Mouse (Mus musculus): ENCODE measurements around the gene Nek5. TPM values are rescaled to one million over a fixed set of nuclear protein-coding genes. Genes with fewer than 3 reads are reported as not detected.

The Nek5 gene
- polyA plus RNA-seq (2015; fragmentation: Nextera tagmentation; extraction: Ambion mirVana): 0.56 and 0.78 TPM in 2 replicates

- H3K4me2 ChIP-seq: peak within 1 kb of the TSS; percentile 74
- no peak within 1 kb of the TSS for H3K27ac ChIP-seq (replicated peaks)
- peak; percentile 84 for ATAC-seq (ENCODE audit: low FRiP score)
- WGBS: 2% methylated on average over 29 of the region's 29 CpGs
- no peaks in the 10 kb centered on the region for H3K9me3 ChIP-seq (replicated peaks)
- H3K27me3 ChIP-seq (replicated peaks): 0 out of 2 replicates have a peak, but pooled peaks cover 7% of the 10 kb centered on the region
- H3K9ac ChIP-seq (replicated peaks): peak within 1 kb of the TSS; percentile 32; the same call in 1 of the 2 replicates
- peaks cover 8% of the 10 kb centered on the region for H3K4me1 ChIP-seq
- H3K4me3 ChIP-seq (replicated peaks): peak within 1 kb of the TSS; percentile 41
- H3K36me3 ChIP-seq: peaks cover 8% of the 10 kb centered on the region
Observed at GRCm38 (mm10) chr8:22124220-22125152, at the start of gene Nek5. Gene Nek5 (minus strand): TSS chr8:22125053.

GRCm38 (mm10) chr8:22169167-22169566 is 44.3 kb upstream of the Nek5 start:
- Histone ChIP-seq H3K4me3 (replicated peaks) (no peak overlapping the region), H3K4me2 (no peak overlapping the region), H3K9ac (replicated peaks) (no peak overlapping the region), H3K36me3 (no peaks in the 10 kb centered on the region), H3K4me1 (peaks cover 13% of the 10 kb centered on the region), H3K9me3 (replicated peaks) (no peaks in the 10 kb centered on the region), H3K27me3 (replicated peaks) (no peaks in the 10 kb centered on the region), H3K27ac (replicated peaks) (no peak overlapping the region)
- WGBS: 94% methylated on average over 5 of the region's 5 CpGs
- ATAC-seq (ENCODE audit: low FRiP score): no peak

- H3K9ac ChIP-seq (replicated peaks): peak within 1 kb of the TSS; percentile 68
- WGBS: 0% methylated on average over 34 of the region's 43 CpGs
- H3K9me3 ChIP-seq (replicated peaks): no peaks in the 10 kb centered on the region
- no peaks in the 10 kb centered on the region for H3K36me3 ChIP-seq
- peak; percentile 99 for ATAC-seq (ENCODE audit: low FRiP score)
- H3K4me1 ChIP-seq: peaks cover 13% of the 10 kb centered on the region
- H3K27me3 ChIP-seq (replicated peaks): no peaks in the 10 kb centered on the region
- H3K4me2 ChIP-seq: peak within 1 kb of the TSS; percentile 61
- H3K27ac ChIP-seq (replicated peaks): peak within 1 kb of the TSS; percentile 86
- H3K4me3 ChIP-seq (replicated peaks): peak within 1 kb of the TSS; percentile 63
Observed at GRCm38 (mm10) chr8:22166080-22166603, 41.3 kb upstream of the Nek5 start, which contains the start of gene Nek3. Gene Nek3 (minus strand): TSS chr8:22166435.

- Histone ChIP-seq H3K4me2 (peak overlapping the region; percentile 61), H3K27me3 (replicated peaks) (no peaks in the 10 kb centered on the region), H3K9ac (replicated peaks) (peak overlapping the region; percentile 68), H3K9me3 (replicated peaks) (no peaks in the 10 kb centered on the region), H3K36me3 (no peaks in the 10 kb centered on the region), H3K4me3 (replicated peaks) (peak overlapping the region; percentile 63), H3K4me1 (peaks cover 13% of the 10 kb centered on the region), H3K27ac (replicated peaks) (peak overlapping the region; percentile 86)
- WGBS: 45% methylated on average over 10 of the region's 10 CpGs
- peak; percentile 59 for ATAC-seq (ENCODE audit: low FRiP score)
Observed at GRCm38 (mm10) chr8:22165251-22166079, 40.6 kb upstream of the Nek5 start.

GRCm38 (mm10) chr8:22164431-22164830 is 39.6 kb upstream of the Nek5 start:
- H3K4me3 ChIP-seq (replicated peaks): no peak overlapping the region
- WGBS: 92% methylated on average over 10 of the region's 10 CpGs

GRCm38 (mm10) chr8:22162206-22162605 is 37.4 kb upstream of the Nek5 start:
- peaks cover 13% of the 10 kb centered on the region for H3K4me1 ChIP-seq
- H3K27me3 ChIP-seq (replicated peaks): no peaks in the 10 kb centered on the region
- no peak overlapping the region for H3K4me3 ChIP-seq (replicated peaks)
- no peak overlapping the region for H3K27ac ChIP-seq (replicated peaks)
- WGBS: 90% methylated on average over 8 of the region's 8 CpGs
- H3K4me2 ChIP-seq: no peak overlapping the region
- H3K36me3 ChIP-seq: peaks cover 17% of the 10 kb centered on the region
- H3K9me3 ChIP-seq (replicated peaks): no peaks in the 10 kb centered on the region
- H3K9ac ChIP-seq (replicated peaks): no peak overlapping the region
- no peak for ATAC-seq (ENCODE audit: low FRiP score)

More at GRCm38 (mm10) chr8:22164431-22164830, 39.6 kb upstream of the Nek5 start:
- Histone ChIP-seq H3K9ac (replicated peaks) (no peak overlapping the region), H3K36me3 (peaks cover 9% of the 10 kb centered on the region), H3K9me3 (replicated peaks) (no peaks in the 10 kb centered on the region), H3K4me2 (no peak overlapping the region), H3K27me3 (replicated peaks) (no peaks in the 10 kb centered on the region), H3K4me1 (peaks cover 13% of the 10 kb centered on the region), H3K27ac (replicated peaks) (no peak overlapping the region)
- no peak for ATAC-seq (ENCODE audit: low FRiP score)

- Histone ChIP-seq H3K9me3 (replicated peaks) (no peaks in the 10 kb centered on the region), H3K4me1 (no peaks in the 10 kb centered on the region; the same call in 1 of the 2 replicates), H3K9ac (replicated peaks) (no peak overlapping the region), H3K4me2 (no peak overlapping the region), H3K27me3 (replicated peaks) (no peaks in the 10 kb centered on the region), H3K36me3 (peaks cover 8% of the 10 kb centered on the region; the same call in 1 of the 2 replicates), H3K27ac (replicated peaks) (no peak overlapping the region), H3K4me3 (replicated peaks) (no peak overlapping the region)
- WGBS: 60% methylated on average over 3 of the region's 3 CpGs
- no peak for ATAC-seq (ENCODE audit: low FRiP score)
Observed at GRCm38 (mm10) chr8:22150345-22150663, 25.5 kb upstream of the Nek5 start.

- Histone ChIP-seq H3K9me3 (replicated peaks) (no peaks in the 10 kb centered on the region), H3K27me3 (replicated peaks) (no peaks in the 10 kb centered on the region), H3K27ac (replicated peaks) (no peak overlapping the region), H3K4me1 (no peaks in the 10 kb centered on the region; the same call in 1 of the 2 replicates), H3K4me2 (no peak overlapping the region), H3K36me3 (peaks cover 8% of the 10 kb centered on the region; the same call in 1 of the 2 replicates), H3K9ac (replicated peaks) (no peak overlapping the region), H3K4me3 (replicated peaks) (no peak overlapping the region)
- 89% methylated on average over 11 of the region's 11 CpGs for WGBS
- ATAC-seq (ENCODE audit: low FRiP score): no peak
Observed at GRCm38 (mm10) chr8:22149643-22150344, 24.9 kb upstream of the Nek5 start.

GRCm38 (mm10) chr8:22148367-22148740 is 23.5 kb upstream of the Nek5 start:
- Histone ChIP-seq H3K4me3 (replicated peaks) (no peak overlapping the region), H3K36me3 (peaks cover 8% of the 10 kb centered on the region; the same call in 1 of the 2 replicates), H3K4me1 (no peaks in the 10 kb centered on the region; the same call in 1 of the 2 replicates), H3K4me2 (no peak overlapping the region), H3K27ac (replicated peaks) (no peak overlapping the region), H3K27me3 (replicated peaks) (no peaks in the 10 kb centered on the region), H3K9me3 (replicated peaks) (no peaks in the 10 kb centered on the region), H3K9ac (replicated peaks) (no peak overlapping the region)
- ATAC-seq (ENCODE audit: low FRiP score): no peak
- 93% methylated on average over 7 of the region's 7 CpGs for WGBS

- Histone ChIP-seq H3K4me1 (no peaks in the 10 kb centered on the region; the same call in 1 of the 2 replicates), H3K4me3 (replicated peaks) (no peak overlapping the region), H3K9me3 (replicated peaks) (no peaks in the 10 kb centered on the region), H3K9ac (replicated peaks) (no peak overlapping the region), H3K36me3 (peaks cover 11% of the 10 kb centered on the region; the same call in 1 of the 2 replicates), H3K27ac (replicated peaks) (no peak overlapping the region), H3K27me3 (replicated peaks) (no peaks in the 10 kb centered on the region), H3K4me2 (no peak overlapping the region)
- no peak for ATAC-seq (ENCODE audit: low FRiP score)
- 77% methylated on average over 9 of the region's 9 CpGs for WGBS
Observed at GRCm38 (mm10) chr8:22147706-22148366, 23.0 kb upstream of the Nek5 start.
